Mouse (Mus musculus) limb, embryonic 14.5 days (tissue): Measurements from ENCODE around the gene Hnf1b. TPM values are rescaled to one million over a fixed set of nuclear protein-coding genes. Genes with fewer than 3 reads are reported as not detected.

Source experiments
- ATAC-seq: fragments of 200-750 bp; cut with Nextera tagmentation; 2 replicates; pipeline ENCODE4 v1.8.0; 2017; ENCODE audit warnings: low read depth, moderate number of reproducible peaks, moderate TSS enrichment; ENCODE audit not compliant: low FRiP score
- DNase-seq: peaks from one replicate; pipeline ENCODE4 v3.0.0-alpha.2; 2015; ENCODE audit warnings: low spot score
- H3K27ac ChIP-seq: fragments of 300-500 bp; sonication (generic); replicated peaks from 2 replicates; pipeline ENCODE4 v1.5.1; 2014; ENCODE audit warnings: low read depth, mild to moderate bottlenecking, low read length, moderate library complexity, mixed read lengths
- H3K27me3 ChIP-seq: fragments of 300-500 bp; sonication (generic); 2 replicates; pipeline ENCODE4 v1.6.1; 2014; ENCODE audit warnings: low read length, mixed read lengths; ENCODE audit not compliant: control insufficient read depth, insufficient read depth
- H3K36me3 ChIP-seq: fragments of 300-500 bp; sonication (generic); 2 replicates; pipeline ENCODE4 v1.6.1; 2014; ENCODE audit warnings: mild to moderate bottlenecking, low read length, moderate library complexity, mixed read lengths; ENCODE audit not compliant: control insufficient read depth, insufficient read depth
- H3K4me1 ChIP-seq: fragments of 300-500 bp; sonication (generic); 2 replicates; pipeline ENCODE4 v1.6.1; 2014; ENCODE audit warnings: antibody characterized with exemption, low read length, mixed read lengths; ENCODE audit not compliant: control insufficient read depth, insufficient read depth
- H3K4me2 ChIP-seq: fragments of 300-500 bp; sonication (generic); replicated peaks from 2 replicates; pipeline ENCODE4 v1.6.1; 2014; ENCODE audit warnings: low read depth, mild to moderate bottlenecking, low read length, moderate library complexity; ENCODE audit not compliant: severe bottlenecking
- H3K4me3 ChIP-seq: fragments of 300-500 bp; sonication (generic); replicated peaks from 2 replicates; pipeline ENCODE4 v1.5.1; 2014; ENCODE audit warnings: low read length
- H3K9ac ChIP-seq: fragments of 300-500 bp; sonication (generic); 2 replicates; pipeline ENCODE4 v1.6.1; 2014; ENCODE audit warnings: mild to moderate bottlenecking, low read depth, low read length, moderate library complexity; ENCODE audit not compliant: severe bottlenecking
- H3K9me3 ChIP-seq: fragments of 300-500 bp; sonication (generic); 2 replicates; pipeline ENCODE4 v1.6.1; 2016; ENCODE audit warnings: low read length; ENCODE audit not compliant: control insufficient read depth
- POLR2A ChIP-seq: fragments of 200-500 bp; IDR thresholded peaks from 2 replicates; pipeline ENCODE4 v1.8.0; 2012; ENCODE audit warnings: inconsistent platforms, mild to moderate bottlenecking, moderate library complexity, borderline replicate concordance; ENCODE audit not compliant: insufficient read depth, insufficient read length; ENCODE audit errors: extremely low read depth
- WGBS: fragments of 180-500 bp; shearing (Covaris S2); extraction: QIAGEN DNeasy Blood & Tissue Kit; methylation state at CpG from one replicate; pipeline ENCODE4 v1.1.7; 2014; 5-methylcytosine and 5-hydroxymethylcytosine counted together
- polyA plus RNA-seq, 2 experiments: library from polyadenylated mRNA; depleted of rRNA in 1 of 2; stranded (reverse) in 1 of 2; unstranded in 1 of 2; fragments of >200 nt; fragmentation: Nextera tagmentation in 1 of 2; extraction: Ambion mirVana in 1 of 2; gene quantifications; 2 replicates each; pipeline versions ENCODE4 v1.2.1 to v1.2.3; 2012 to 2014

Gene Hnf1b
- polyA plus RNA-seq, 2 experiments: 0.04 TPM; not detected in 1

DNA sequence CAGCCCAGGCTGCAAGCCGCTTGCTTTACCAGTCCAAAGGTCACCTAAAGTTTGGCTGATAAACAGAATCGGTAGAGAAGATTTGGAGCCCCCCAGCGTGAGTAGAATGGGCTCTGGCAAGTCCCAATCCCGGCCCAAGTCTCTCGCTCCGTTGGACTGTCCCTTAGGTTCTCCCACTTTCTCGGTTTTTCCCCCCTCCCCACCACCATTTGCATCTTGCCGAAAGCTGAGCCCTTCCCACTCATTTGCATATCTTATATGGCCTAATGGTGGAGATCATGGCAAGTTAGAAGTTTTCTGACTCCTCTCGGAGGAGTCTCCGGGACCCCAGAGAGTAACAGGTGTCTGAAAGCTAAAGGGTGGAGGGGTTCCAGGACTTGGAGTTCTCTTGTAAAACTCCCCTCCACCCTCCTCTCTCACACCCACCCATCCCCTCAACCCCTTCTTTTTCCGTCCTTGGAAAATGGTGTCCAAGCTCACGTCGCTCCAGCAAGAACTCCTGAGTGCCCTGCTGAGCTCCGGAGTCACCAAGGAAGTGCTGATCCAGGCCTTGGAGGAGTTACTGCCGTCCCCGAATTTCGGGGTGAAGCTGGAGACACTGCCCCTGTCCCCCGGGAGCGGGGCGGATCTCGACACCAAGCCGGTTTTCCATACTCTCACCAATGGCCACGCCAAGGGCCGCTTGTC lies 866 bp downstream of the Hnf1b start:
- no peak overlapping the region for H3K9ac ChIP-seq
- no peaks in the 10 kb centered on the region for H3K9me3 ChIP-seq
- no peaks in the 10 kb centered on the region for H3K36me3 ChIP-seq
- 2% methylated on average over 24 of the region's 24 CpGs for WGBS
- no peak overlapping the region for H3K4me2 ChIP-seq
- ATAC-seq (no peak), DNase-seq (no peak)
- H3K4me3 ChIP-seq: peak overlapping the region; percentile 4; the same call in 1 of the 2 replicates
- TF ChIP-seq POLR2A: no peak
- H3K27ac ChIP-seq: no peak overlapping the region
- peaks cover 8% of the 10 kb centered on the region; the same call in 1 of the 2 replicates for H3K4me1 ChIP-seq
- peaks cover 63% of the 10 kb centered on the region for H3K27me3 ChIP-seq

DNA sequence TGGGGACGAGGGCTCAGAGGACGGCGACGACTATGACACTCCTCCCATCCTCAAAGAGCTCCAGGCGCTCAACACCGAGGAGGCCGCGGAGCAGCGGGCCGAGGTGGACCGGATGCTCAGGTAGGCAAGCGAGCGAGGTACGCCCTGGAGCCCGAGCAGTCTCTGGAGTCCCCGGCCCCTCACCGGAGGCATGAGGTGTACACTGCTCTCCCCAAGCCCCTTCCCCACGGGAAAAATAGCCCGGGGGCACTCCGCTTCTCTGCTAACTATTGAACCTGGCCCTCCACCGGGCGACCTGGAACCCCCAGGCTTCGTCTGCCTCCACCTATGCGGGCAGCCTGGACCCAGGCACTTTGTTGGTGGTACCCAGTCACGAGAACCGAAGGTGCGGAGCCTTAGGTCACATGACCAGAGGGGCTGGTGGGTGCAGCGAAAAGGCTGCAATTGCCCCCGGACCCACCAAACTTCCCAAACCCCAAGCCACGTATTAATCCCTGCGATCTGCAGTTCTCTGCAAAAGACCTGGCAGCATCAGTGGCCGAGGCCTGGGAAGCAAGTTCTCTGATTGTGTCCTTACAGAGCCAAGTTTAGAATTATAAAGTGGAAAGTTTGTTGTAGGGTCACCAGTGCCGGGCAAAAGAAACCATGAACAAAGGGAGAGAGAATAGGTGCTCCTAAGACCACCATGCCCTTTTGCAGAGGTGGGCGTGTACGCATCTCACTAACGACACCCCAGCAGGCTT lies 1.6 kb downstream of the Hnf1b start:
- H3K4me3 ChIP-seq: peak overlapping the region; percentile 4; the same call in 1 of the 2 replicates
- H3K27me3 ChIP-seq: peaks cover 68% of the 10 kb centered on the region
- no peaks in the 10 kb centered on the region for H3K36me3 ChIP-seq
- H3K4me2 ChIP-seq: no peak overlapping the region
- no peaks in the 10 kb centered on the region for H3K9me3 ChIP-seq
- WGBS: 3% methylated on average over 36 of the region's 36 CpGs
- peaks cover 8% of the 10 kb centered on the region; the same call in 1 of the 2 replicates for H3K4me1 ChIP-seq
- ATAC-seq (no peak), DNase-seq (no peak)
- H3K27ac ChIP-seq: no peak overlapping the region
- H3K9ac ChIP-seq: no peak overlapping the region
- TF ChIP-seq POLR2A: no peak

DNA sequence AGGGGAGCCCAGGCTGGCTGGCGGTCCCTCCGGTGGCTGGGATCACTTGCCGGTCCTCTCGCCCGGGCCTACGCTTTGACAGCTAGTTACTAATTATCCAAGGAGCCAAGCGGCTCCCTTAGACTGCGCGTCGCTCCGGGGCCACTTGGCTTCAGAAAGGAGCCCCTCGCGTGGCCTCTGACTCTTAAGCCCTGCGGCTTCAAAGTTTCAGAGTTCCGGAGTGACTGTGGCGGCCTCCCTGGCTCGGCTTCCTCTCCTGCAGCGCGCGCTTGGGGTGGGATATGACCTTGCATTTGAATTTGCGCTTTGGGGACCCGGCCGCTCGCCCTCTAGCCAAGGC lies 2.1 kb downstream of the Hnf1b start:
- WGBS: under 1% methylated on average over 23 of the region's 24 CpGs
- Histone ChIP-seq H3K36me3 (no peaks in the 10 kb centered on the region), H3K4me2 (no peak overlapping the region), H3K4me3 (0 out of 2 replicates have a peak overlapping the region, but pooled peaks have one; percentile 4), H3K4me1 (peaks cover 8% of the 10 kb centered on the region; the same call in 1 of the 2 replicates), H3K27me3 (peaks cover 69% of the 10 kb centered on the region), H3K27ac (no peak overlapping the region), H3K9me3 (no peaks in the 10 kb centered on the region), H3K9ac (no peak overlapping the region)
- ATAC-seq (no peak), DNase-seq (no peak)
- TF ChIP-seq POLR2A: no peak

DNA sequence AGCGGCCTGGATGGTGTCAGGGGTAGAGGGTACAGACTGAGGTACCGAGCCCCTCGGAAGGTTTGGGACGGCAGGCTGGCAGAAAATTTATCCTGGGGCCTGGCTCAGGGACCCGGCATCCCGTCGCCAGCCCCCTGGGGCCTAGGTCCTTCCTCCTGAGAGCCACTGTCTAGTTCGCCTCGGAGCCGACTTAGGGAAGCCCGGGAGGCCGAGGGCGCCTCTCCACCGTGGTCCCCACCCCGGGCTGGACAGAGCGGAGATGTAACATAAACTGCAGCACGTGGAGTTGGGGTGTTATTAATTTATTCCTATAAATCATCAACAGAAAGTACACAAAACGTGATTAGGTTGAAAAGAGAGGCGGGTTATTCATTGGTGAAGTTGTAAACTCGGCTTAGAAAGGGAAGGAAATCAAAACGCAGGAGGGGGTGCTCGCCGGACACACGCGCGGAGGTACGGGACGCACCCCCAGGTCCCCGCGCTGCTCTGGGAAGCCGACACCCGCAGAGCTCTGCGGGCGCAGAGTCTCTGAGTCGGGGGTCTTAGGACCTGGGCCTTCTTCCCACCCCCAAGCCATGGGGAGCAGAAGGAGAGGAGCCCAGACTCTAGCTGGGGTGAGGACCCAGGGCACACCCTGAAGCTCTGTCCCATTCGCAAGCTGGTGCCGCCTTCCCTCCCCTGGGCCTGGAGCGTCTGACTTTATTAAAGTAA lies 2.8 kb downstream of the Hnf1b start:
- H3K36me3 ChIP-seq: no peaks in the 10 kb centered on the region
- peaks cover 8% of the 10 kb centered on the region; the same call in 1 of the 2 replicates for H3K4me1 ChIP-seq
- ATAC-seq (no peak), DNase-seq (no peak)
- H3K4me3 ChIP-seq: peak overlapping the region; percentile 14; the same call in 1 of the 2 replicates
- TF ChIP-seq POLR2A: no peak
- no peak overlapping the region for H3K9ac ChIP-seq
- no peak overlapping the region for H3K4me2 ChIP-seq
- 2% methylated on average over 38 of the region's 38 CpGs for WGBS
- no peak overlapping the region for H3K27ac ChIP-seq
- H3K27me3 ChIP-seq: peaks cover 75% of the 10 kb centered on the region
- no peaks in the 10 kb centered on the region for H3K9me3 ChIP-seq

DNA sequence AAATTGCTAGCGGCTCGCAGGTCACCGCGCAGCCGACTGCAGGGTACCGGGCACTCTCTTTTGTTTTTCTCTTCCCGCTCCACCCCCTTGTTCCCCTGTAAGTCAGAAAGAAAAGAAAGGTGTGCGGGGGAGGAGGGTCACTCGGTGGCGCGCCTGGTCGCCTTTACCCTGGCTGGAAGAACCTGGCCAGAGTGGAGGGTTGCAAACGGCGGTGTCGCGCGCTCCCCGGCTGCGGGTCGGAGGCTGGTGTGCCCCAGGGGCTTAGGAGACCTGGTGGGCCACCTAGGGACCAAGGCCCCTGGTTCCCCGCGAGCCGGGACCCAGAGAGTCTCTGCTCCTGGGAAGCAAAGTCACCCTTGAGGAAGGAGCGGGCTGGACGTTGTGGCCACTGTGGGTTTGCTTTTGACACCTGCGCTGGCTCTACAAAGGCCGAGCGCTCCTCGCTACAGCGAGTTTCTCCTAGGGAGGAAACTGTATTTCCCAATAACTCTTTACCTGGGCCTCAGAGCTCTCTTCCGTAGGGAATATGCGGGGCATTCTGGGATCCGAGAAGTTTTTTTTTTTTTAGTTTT lies 3.4 kb downstream of the Hnf1b start:
- no peak overlapping the region for H3K4me2 ChIP-seq
- WGBS: under 1% methylated on average over 29 of the region's 33 CpGs

More for the DNA sequence above, 3.4 kb downstream of the Hnf1b start:
- H3K4me1 ChIP-seq: peaks cover 8% of the 10 kb centered on the region; the same call in 1 of the 2 replicates
- ATAC-seq (no peak), DNase-seq (no peak)
- H3K9ac ChIP-seq: no peak overlapping the region
- no peaks in the 10 kb centered on the region for H3K9me3 ChIP-seq
- no peaks in the 10 kb centered on the region for H3K36me3 ChIP-seq
- H3K27me3 ChIP-seq: peaks cover 68% of the 10 kb centered on the region
- H3K27ac ChIP-seq: no peak overlapping the region
- peak overlapping the region; percentile 14 for H3K4me3 ChIP-seq
- no peak for TF ChIP-seq POLR2A
